Mouse (Mus musculus) brown adipose tissue, adult 24 weeks (tissue): ENCODE measurements at regions not wholly inside any gene's neighbourhood (a gene's known extent, or its start where the extent isn't known, plus 50 kb on each side); places are given as distances from the start of the nearest gene placed in this dataset.

ENCODE experiments used
- H3K27ac ChIP-seq: fragments of 200-500 bp; replicated peaks from 2 replicates; pipeline ENCODE4 v1.5.1; 2012; ENCODE audit warnings: low read depth, mild to moderate bottlenecking, low read length
- H3K4me1 ChIP-seq: fragments of 200-500 bp; 2 replicates; pipeline ENCODE4 v1.6.1; 2012; ENCODE audit warnings: low read length, mixed read lengths; ENCODE audit not compliant: control insufficient read depth, insufficient read depth, insufficient read length
- H3K4me3 ChIP-seq: fragments of 200-500 bp; 2 replicates; pipeline ENCODE4 v1.5.1; 2012; ENCODE audit warnings: low read depth, mild to moderate bottlenecking, low read length, moderate library complexity; ENCODE audit not compliant: insufficient read depth

GRCm38 (mm10) chr16:87067523-87067922, 286.5 kb upstream of the N6amt1 start:
- H3K4me1 ChIP-seq = no peaks in the 10 kb centered on the region
- no peak overlapping the region for H3K4me3 ChIP-seq
- no peak overlapping the region for H3K27ac ChIP-seq

DNA sequence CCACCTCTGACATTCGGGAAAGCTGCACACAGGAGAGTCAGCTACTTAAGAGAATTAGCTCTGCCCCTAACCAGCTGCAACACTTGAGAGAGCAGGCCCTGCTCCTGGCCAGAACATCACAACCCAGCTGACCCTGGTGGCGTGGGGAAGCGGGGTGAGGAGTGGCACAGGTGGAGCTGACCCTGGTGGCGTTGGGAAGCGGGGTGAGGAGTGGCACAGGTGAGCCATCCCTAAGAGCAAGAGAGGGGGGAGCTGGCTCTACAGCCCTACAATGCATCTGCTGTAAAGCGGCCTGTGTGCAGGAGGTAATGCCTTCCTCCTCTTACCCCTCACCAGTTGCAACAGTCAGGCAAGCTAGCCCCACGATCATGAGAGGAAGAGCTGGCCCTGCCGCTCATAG, 293.5 kb upstream of the N6amt1 start:
- Histone ChIP-seq H3K4me1 (peaks cover 3% of the 10 kb centered on the region; the same call in 1 of the 2 replicates), H3K4me3 (no peak overlapping the region), H3K27ac (no peak overlapping the region)

- 0 out of 2 replicates have a peak overlapping the region, but pooled peaks have one; percentile 16 for H3K4me3 ChIP-seq
- 0 out of 2 replicates have a peak, but pooled peaks cover 4% of the 10 kb centered on the region for H3K4me1 ChIP-seq
- peak overlapping the region; percentile 67 for H3K27ac ChIP-seq
These were observed 304.1 kb upstream of the N6amt1 start for GRCm38 (mm10) chr16:87049741-87050383.

- Histone ChIP-seq H3K4me3 (no peak overlapping the region), H3K4me1 (0 out of 2 replicates have a peak, but pooled peaks cover 4% of the 10 kb centered on the region), H3K27ac (no peak overlapping the region)
These were observed 309.0 kb upstream of the N6amt1 start for GRCm38 (mm10) chr16:87044773-87045561.

DNA sequence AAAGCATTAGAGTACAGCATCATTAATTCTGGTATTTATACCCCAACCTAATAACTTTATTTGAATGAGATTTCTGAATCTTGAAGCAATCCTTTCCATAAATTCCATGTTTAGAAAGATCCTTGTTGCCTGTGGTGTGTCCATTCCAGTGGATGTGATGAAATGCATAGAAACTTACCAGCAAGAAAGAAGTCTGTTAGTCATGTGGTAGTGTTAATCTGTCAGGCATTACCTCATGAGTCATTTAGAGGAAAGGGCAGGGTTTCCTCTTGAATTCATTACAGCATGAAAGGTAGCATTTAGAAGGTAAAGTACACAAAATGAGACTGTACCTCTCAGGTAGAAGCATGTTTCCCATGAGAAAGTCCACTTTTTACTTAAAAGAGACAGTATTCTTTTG, 310.3 kb upstream of the N6amt1 start:
- H3K4me3 ChIP-seq = no peak overlapping the region
- H3K4me1 ChIP-seq = no peaks in the 10 kb centered on the region
- no peak overlapping the region for H3K27ac ChIP-seq

DNA sequence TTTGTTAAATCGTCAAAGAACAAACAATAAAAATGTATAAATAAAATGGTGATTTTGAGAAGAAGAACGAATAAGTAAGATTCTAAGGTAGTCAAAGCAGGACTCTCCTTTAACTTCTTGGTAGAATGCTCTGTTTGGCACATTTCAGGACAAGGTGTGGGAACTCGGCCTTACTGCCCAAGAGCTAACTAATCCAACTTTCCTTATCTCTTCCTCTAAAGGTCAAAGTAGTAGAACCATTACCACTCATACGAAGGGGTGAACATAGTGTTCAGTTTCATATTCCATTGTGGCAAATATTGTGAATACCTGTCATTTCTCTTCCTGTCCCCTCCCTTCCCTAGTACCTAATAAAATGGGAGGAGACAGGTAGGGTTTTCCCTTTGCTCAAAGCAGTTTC, 313.6 kb upstream of the N6amt1 start:
- no peak overlapping the region for H3K27ac ChIP-seq
- H3K4me1 ChIP-seq = no peaks in the 10 kb centered on the region
- H3K4me3 ChIP-seq = no peak overlapping the region

- H3K4me3 ChIP-seq = no peak overlapping the region
- H3K4me1 ChIP-seq = no peaks in the 10 kb centered on the region
- peak overlapping the region; percentile 54 for H3K27ac ChIP-seq
These were observed 314.1 kb upstream of the N6amt1 start for GRCm38 (mm10) chr16:87039861-87040260.

DNA sequence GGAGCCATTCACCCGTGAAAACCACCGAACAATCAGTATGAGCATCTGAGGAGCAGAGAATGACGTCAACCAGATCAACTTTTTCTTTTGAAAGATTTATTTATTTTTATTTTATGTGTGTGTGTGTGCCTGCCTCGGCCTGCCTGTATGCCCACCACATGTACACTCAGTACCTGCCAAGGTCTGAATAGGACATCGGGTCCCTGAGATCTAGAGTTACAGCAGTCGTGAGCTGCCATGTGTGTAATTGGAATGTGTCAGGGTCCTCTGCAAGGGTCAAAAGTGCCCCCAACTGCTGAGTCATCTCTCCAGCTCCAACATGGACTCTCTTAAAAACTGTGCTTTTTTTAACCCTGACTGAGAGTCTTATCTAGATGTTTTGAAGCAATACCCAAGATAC, 316.9 kb upstream of the N6amt1 start:
- no peaks in the 10 kb centered on the region for H3K4me1 ChIP-seq
- no peak overlapping the region for H3K4me3 ChIP-seq
- no peak overlapping the region for H3K27ac ChIP-seq

DNA sequence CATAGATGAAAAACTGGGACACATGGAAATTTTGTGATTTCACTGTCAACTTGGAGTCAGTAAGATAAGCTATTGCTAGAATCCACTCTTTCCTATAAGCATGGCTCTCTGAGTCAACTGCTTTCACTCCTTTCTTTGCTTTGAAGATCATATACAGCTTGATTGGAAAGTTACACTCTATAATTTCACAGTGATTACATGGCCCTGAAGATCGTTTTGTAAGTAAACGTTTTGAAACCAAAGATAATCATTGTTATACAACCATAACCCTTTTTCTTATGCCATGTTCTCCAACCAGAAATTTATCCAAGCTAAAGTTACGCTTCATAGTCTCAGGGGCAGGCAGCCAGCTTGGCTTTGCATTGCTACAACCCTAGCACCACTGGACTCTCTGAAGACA, 322.1 kb upstream of the N6amt1 start:
- H3K4me1 ChIP-seq = no peaks in the 10 kb centered on the region
- H3K4me3 ChIP-seq = no peak overlapping the region
- no peak overlapping the region for H3K27ac ChIP-seq

DNA sequence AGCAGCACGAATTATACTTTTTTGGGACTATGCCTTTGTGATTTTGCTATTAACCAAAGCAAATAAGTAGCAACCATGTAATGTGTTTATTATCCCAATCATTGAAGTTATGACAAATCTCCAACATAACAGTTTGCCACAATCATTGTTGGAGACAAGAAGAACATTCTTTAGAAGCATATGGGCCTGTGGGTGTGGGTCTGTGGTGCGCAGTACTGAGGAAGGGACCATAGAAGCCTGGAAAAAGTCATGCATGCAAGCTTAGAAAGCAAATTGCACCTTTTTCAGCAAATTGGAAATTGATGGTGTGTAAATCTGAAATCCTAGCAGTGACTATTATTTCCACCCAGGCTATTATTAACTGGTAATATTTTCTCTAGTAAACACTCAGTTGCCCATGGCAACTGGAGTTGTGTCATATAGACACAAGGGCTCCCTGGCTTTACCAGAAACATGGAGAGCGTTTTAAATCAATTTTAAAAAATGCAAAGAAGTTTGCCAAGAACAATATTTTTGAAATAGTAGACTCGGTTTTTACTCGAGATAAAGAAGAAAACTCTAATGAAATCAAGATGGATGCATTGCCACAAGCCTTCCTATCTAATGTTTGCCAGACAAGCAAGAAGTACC, 325.4 kb upstream of the N6amt1 start:
- H3K27ac ChIP-seq = no peak overlapping the region
- H3K4me3 ChIP-seq = no peak overlapping the region
- H3K4me1 ChIP-seq = no peaks in the 10 kb centered on the region

- Histone ChIP-seq H3K27ac (no peak overlapping the region), H3K4me3 (no peak overlapping the region), H3K4me1 (no peaks in the 10 kb centered on the region)
These were observed 326.4 kb upstream of the N6amt1 start for GRCm38 (mm10) chr16:87027621-87028020.

- Histone ChIP-seq H3K27ac (no peak overlapping the region), H3K4me1 (no peaks in the 10 kb centered on the region), H3K4me3 (no peak overlapping the region)
These were observed 331.9 kb upstream of the N6amt1 start for GRCm38 (mm10) chr16:87022041-87022440.

GRCm38 (mm10) chr16:87017107-87017670, 336.8 kb upstream of the N6amt1 start:
- H3K4me1 ChIP-seq = no peaks in the 10 kb centered on the region
- H3K4me3 ChIP-seq = no peak overlapping the region
- H3K27ac ChIP-seq = no peak overlapping the region

DNA sequence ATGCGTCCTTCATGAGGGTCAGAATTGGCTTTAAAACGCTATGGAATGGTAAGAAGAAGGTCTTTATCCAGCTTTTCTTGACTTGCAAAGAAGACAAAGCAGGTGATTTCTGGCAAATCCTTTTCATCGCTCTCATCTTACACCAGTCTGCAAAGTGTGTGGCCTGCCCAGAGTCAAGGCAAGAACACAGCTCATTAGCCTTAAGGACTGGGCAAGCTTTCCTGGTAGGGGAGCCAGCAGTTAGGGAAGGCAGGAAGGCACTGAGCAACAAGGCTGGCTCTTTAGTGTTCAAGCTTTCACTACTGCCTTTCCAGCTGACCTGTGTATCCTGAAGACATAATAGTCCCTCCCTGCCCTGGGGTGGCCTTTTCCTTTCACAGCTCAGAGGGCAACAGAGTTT, 352.4 kb upstream of the N6amt1 start:
- no peak overlapping the region for H3K27ac ChIP-seq
- no peaks in the 10 kb centered on the region for H3K4me1 ChIP-seq
- H3K4me3 ChIP-seq = no peak overlapping the region

- Histone ChIP-seq H3K27ac (no peak overlapping the region), H3K4me3 (no peak overlapping the region), H3K4me1 (no peaks in the 10 kb centered on the region)
These were observed 352.9 kb upstream of the N6amt1 start for GRCm38 (mm10) chr16:87001135-87001534.
